Mouse (Mus musculus): ENCODE data around the gene Fam174b. TPM values are rescaled to one million over a fixed set of nuclear protein-coding genes. Genes with fewer than 3 reads are reported as not detected.

The Fam174b gene
- polyA plus RNA-seq, 1 experiment, result 8.8 TPM

- Histone ChIP-seq H3K27ac (ENCODE audit: insufficient read depth, low read length) (no peak overlapping the region), H3K4me1 (ENCODE audit: control insufficient read depth, insufficient read depth, low read length) (no peaks in the 10 kb centered on the region), H3K4me3 (ENCODE audit: insufficient read depth, low read length) (no peak overlapping the region)
- TF ChIP-seq POLR2A (IDR thresholded peaks at IDR 0.05; ENCODE audit: low read depth, low read length), result no peak
- TF ChIP-seq CTCF (IDR thresholded peaks at IDR 0.05; ENCODE audit: borderline replicate concordance, insufficient read depth, low read length), result no peak
These were observed 29.1 kb downstream of the Fam174b start for GRCm38 (mm10) chr7:73769224-73769623.

GRCm38 (mm10) chr7:73771384-73772274, 31.5 kb downstream of the Fam174b start:
- Histone ChIP-seq H3K27ac (ENCODE audit: insufficient read depth, low read length) (no peak overlapping the region), H3K4me3 (ENCODE audit: insufficient read depth, low read length) (no peak overlapping the region), H3K4me1 (ENCODE audit: control insufficient read depth, insufficient read depth, low read length) (no peaks in the 10 kb centered on the region)
- TF ChIP-seq CTCF (IDR thresholded peaks at IDR 0.05; ENCODE audit: borderline replicate concordance, insufficient read depth, low read length), result no peak
- no peak for TF ChIP-seq POLR2A (IDR thresholded peaks at IDR 0.05; ENCODE audit: low read depth, low read length)

GRCm38 (mm10) chr7:73772275-73772765, 32.2 kb downstream of the Fam174b start:
- Histone ChIP-seq H3K27ac (ENCODE audit: insufficient read depth, low read length) (no peak overlapping the region), H3K4me1 (ENCODE audit: control insufficient read depth, insufficient read depth, low read length) (no peaks in the 10 kb centered on the region), H3K4me3 (ENCODE audit: insufficient read depth, low read length) (no peak overlapping the region)
- no peak for TF ChIP-seq CTCF (IDR thresholded peaks at IDR 0.05; ENCODE audit: borderline replicate concordance, insufficient read depth, low read length)
- no peak for TF ChIP-seq POLR2A (IDR thresholded peaks at IDR 0.05; ENCODE audit: low read depth, low read length)

GRCm38 (mm10) chr7:73774781-73775180, 34.7 kb downstream of the Fam174b start:
- TF ChIP-seq CTCF (IDR thresholded peaks at IDR 0.05; ENCODE audit: borderline replicate concordance, insufficient read depth, low read length) (no peak), POLR2A (IDR thresholded peaks at IDR 0.05; ENCODE audit: low read depth, low read length) (no peak)
- Histone ChIP-seq H3K27ac (ENCODE audit: insufficient read depth, low read length) (no peak overlapping the region), H3K4me1 (ENCODE audit: control insufficient read depth, insufficient read depth, low read length) (no peaks in the 10 kb centered on the region), H3K4me3 (ENCODE audit: insufficient read depth, low read length) (no peak overlapping the region)

GRCm38 (mm10) chr7:73777777-73778176, 37.7 kb downstream of the Fam174b start:
- H3K27ac ChIP-seq (ENCODE audit: insufficient read depth, low read length), result no peak overlapping the region
- TF ChIP-seq CTCF (IDR thresholded peaks at IDR 0.05; ENCODE audit: borderline replicate concordance, insufficient read depth, low read length) (no peak), POLR2A (IDR thresholded peaks at IDR 0.05; ENCODE audit: low read depth, low read length) (no peak)
- no peak overlapping the region for H3K4me3 ChIP-seq (ENCODE audit: insufficient read depth, low read length)
- H3K4me1 ChIP-seq (ENCODE audit: control insufficient read depth, insufficient read depth, low read length), result no peaks in the 10 kb centered on the region

GRCm38 (mm10) chr7:73784736-73785428, 44.8 kb downstream of the Fam174b start:
- Histone ChIP-seq H3K4me1 (ENCODE audit: control insufficient read depth, insufficient read depth, low read length) (no peaks in the 10 kb centered on the region), H3K4me3 (ENCODE audit: insufficient read depth, low read length) (no peak overlapping the region), H3K27ac (ENCODE audit: insufficient read depth, low read length) (no peak overlapping the region)
- TF ChIP-seq CTCF (IDR thresholded peaks at IDR 0.05; ENCODE audit: borderline replicate concordance, insufficient read depth, low read length), result no peak
- no peak for TF ChIP-seq POLR2A (IDR thresholded peaks at IDR 0.05; ENCODE audit: low read depth, low read length)

GRCm38 (mm10) chr7:73785815-73786214, 45.7 kb downstream of the Fam174b start:
- Histone ChIP-seq H3K4me3 (ENCODE audit: insufficient read depth, low read length) (no peak overlapping the region), H3K27ac (ENCODE audit: insufficient read depth, low read length) (no peak overlapping the region), H3K4me1 (ENCODE audit: control insufficient read depth, insufficient read depth, low read length) (no peaks in the 10 kb centered on the region)
- TF ChIP-seq CTCF (IDR thresholded peaks at IDR 0.05; ENCODE audit: borderline replicate concordance, insufficient read depth, low read length) (no peak), POLR2A (IDR thresholded peaks at IDR 0.05; ENCODE audit: low read depth, low read length) (no peak)

- Histone ChIP-seq H3K4me1 (ENCODE audit: control insufficient read depth, insufficient read depth, low read length) (no peaks in the 10 kb centered on the region), H3K27ac (ENCODE audit: insufficient read depth, low read length) (no peak overlapping the region), H3K4me3 (ENCODE audit: insufficient read depth, low read length) (no peak overlapping the region)
- TF ChIP-seq CTCF (IDR thresholded peaks at IDR 0.05; ENCODE audit: borderline replicate concordance, insufficient read depth, low read length), result no peak
- no peak for TF ChIP-seq POLR2A (IDR thresholded peaks at IDR 0.05; ENCODE audit: low read depth, low read length)
These were observed 47.4 kb downstream of the Fam174b start for GRCm38 (mm10) chr7:73787513-73787912.

- no peak overlapping the region for H3K4me3 ChIP-seq (ENCODE audit: insufficient read depth, low read length)
- H3K4me1 ChIP-seq (ENCODE audit: control insufficient read depth, insufficient read depth, low read length), result no peaks in the 10 kb centered on the region; the same call in 1 of the 2 replicates
- H3K27ac ChIP-seq (ENCODE audit: insufficient read depth, low read length), result no peak overlapping the region
- TF ChIP-seq CTCF (IDR thresholded peaks at IDR 0.05; ENCODE audit: borderline replicate concordance, insufficient read depth, low read length) (no peak), POLR2A (IDR thresholded peaks at IDR 0.05; ENCODE audit: low read depth, low read length) (no peak)
These were observed 51.0 kb downstream of the Fam174b start for GRCm38 (mm10) chr7:73791096-73791495.

GRCm38 (mm10) chr7:73792155-73792554, 52.1 kb downstream of the Fam174b start:
- H3K27ac ChIP-seq (ENCODE audit: insufficient read depth, low read length), result no peak overlapping the region
- no peak overlapping the region for H3K4me3 ChIP-seq (ENCODE audit: insufficient read depth, low read length)
- TF ChIP-seq POLR2A (IDR thresholded peaks at IDR 0.05; ENCODE audit: low read depth, low read length) (no peak), CTCF (IDR thresholded peaks at IDR 0.05; ENCODE audit: borderline replicate concordance, insufficient read depth, low read length) (no peak)
- H3K4me1 ChIP-seq (ENCODE audit: control insufficient read depth, insufficient read depth, low read length), result no peaks in the 10 kb centered on the region; the same call in 1 of the 2 replicates
